Mouse (Mus musculus) MEL (cell line): ENCODE measurements around the gene Spag9. TPM values are rescaled to one million over a fixed set of nuclear protein-coding genes. Genes with fewer than 3 reads are reported as not detected.

Source experiments
- DNase-seq: peaks from one replicate; pipeline ENCODE4 v3.0.0; 2011; ENCODE audit warnings: low read depth, low spot score
- H3K27ac ChIP-seq: 2 replicates; pipeline ENCODE4 v1.5.1; 2012; ENCODE audit warnings: low read depth, mild to moderate bottlenecking, control low read depth, low read length, moderate library complexity; ENCODE audit not compliant: control insufficient read depth
- H3K27me3 ChIP-seq, 2 experiments: fragments of 150-350 bp in 1 of 2; sonication (generic) in 1 of 2; 2 replicates each; pipeline ENCODE4 v1.6.1; 2012; ENCODE audit warnings: low read length in 2 of 2, mild to moderate bottlenecking in 2 of 2, improper control_type of control experiment in 1 of 2, moderate library complexity in 1 of 2; ENCODE audit not compliant: insufficient read depth in 2 of 2, control insufficient read depth in 1 of 2
- H3K36me3 ChIP-seq, 2 experiments: 2 replicates each; pipeline ENCODE4 v1.6.1; 2012 to 2014; ENCODE audit warnings: low read length in 2 of 2, improper control_type of control experiment in 1 of 2, inconsistent platforms in 1 of 2, mild to moderate bottlenecking in 1 of 2; ENCODE audit not compliant: insufficient read depth in 2 of 2, control insufficient read depth in 1 of 2
- H3K4me1 ChIP-seq, 2 experiments: fragments of 150-350 bp in 1 of 2; sonication (generic) in 1 of 2; 2 replicates each; pipeline ENCODE4 v1.6.1; 2012; ENCODE audit warnings: low read length in 2 of 2, improper control_type of control experiment in 1 of 2, mild to moderate bottlenecking in 1 of 2; ENCODE audit not compliant: insufficient read depth in 2 of 2, control insufficient read depth in 1 of 2
- H3K4me3 ChIP-seq, 2 experiments: fragments of 150-350 bp in 1 of 2; sonication (generic) in 1 of 2; 2 replicates each; pipeline ENCODE4 v1.5.1; 2012; ENCODE audit warnings: low read depth in 2 of 2, low read length in 2 of 2, mild to moderate bottlenecking in 2 of 2, moderate library complexity in 2 of 2, control low read depth in 1 of 2, improper control_type of control experiment in 1 of 2; ENCODE audit not compliant: control insufficient read depth in 1 of 2, insufficient read depth in 1 of 2
- H3K79me2 ChIP-seq: 2 replicates; pipeline ENCODE4 v1.6.1; 2012; ENCODE audit warnings: mild to moderate bottlenecking, low read length, moderate library complexity; ENCODE audit not compliant: control insufficient read depth, poor library complexity, insufficient read depth
- H3K9ac ChIP-seq: 2 replicates; pipeline ENCODE4 v1.6.1; 2012; ENCODE audit warnings: low read depth, mild to moderate bottlenecking, control low read depth, low read length, moderate library complexity; ENCODE audit not compliant: control insufficient read depth, poor library complexity, severe bottlenecking
- H3K9me3 ChIP-seq: fragments of 150-350 bp; sonication (generic); replicated peaks from 2 replicates; pipeline ENCODE4 v1.6.1; 2012; ENCODE audit warnings: mild to moderate bottlenecking, low read length, improper control_type of control experiment, moderate library complexity; ENCODE audit not compliant: insufficient read depth
- BHLHE40 ChIP-seq: IDR thresholded peaks from 2 replicates; pipeline ENCODE4 v1.6.1; 2012; ENCODE audit warnings: low read depth, mild to moderate bottlenecking, inconsistent platforms, low read length, improper control_type of control experiment, borderline replicate concordance
- CHD1 ChIP-seq: IDR thresholded peaks from 2 replicates; pipeline ENCODE4 v1.6.1; 2012; ENCODE audit warnings: low read depth, mild to moderate bottlenecking, inconsistent platforms, low read length, improper control_type of control experiment
- CHD2 ChIP-seq: IDR thresholded peaks from 2 replicates; pipeline ENCODE4 v1.6.1; 2011; ENCODE audit warnings: low read length, improper control_type of control experiment
- CTCF ChIP-seq, 3 experiments: IDR thresholded peaks in 2 of 3; conservative IDR thresholded peaks in 1 of 3; 2 replicates each; pipeline ENCODE4 v1.5.1; 2011 to 2012; ENCODE audit warnings: low read length in 3 of 3, low read depth in 2 of 3, mild to moderate bottlenecking in 2 of 3, improper control_type of control experiment in 1 of 3, inconsistent platforms in 1 of 3, mixed read lengths in 1 of 3, moderate library complexity in 1 of 3; ENCODE audit not compliant: control insufficient read depth in 1 of 3, insufficient read depth in 1 of 3, poor library complexity in 1 of 3, severe bottlenecking in 1 of 3
- E2F4 ChIP-seq: IDR thresholded peaks from 2 replicates; pipeline ENCODE4 v1.6.1; 2011; ENCODE audit warnings: low read depth, low read length, improper control_type of control experiment, borderline replicate concordance
- ELF1 ChIP-seq: IDR thresholded peaks from 2 replicates; pipeline ENCODE4 v1.6.1; 2014; ENCODE audit warnings: low read depth, mild to moderate bottlenecking, inconsistent platforms, low read length, improper control_type of control experiment, moderate library complexity
- EP300 ChIP-seq, 2 experiments: IDR thresholded peaks; 2 replicates each; pipeline ENCODE4 v1.6.1; 2011; ENCODE audit warnings: improper control_type of control experiment in 2 of 2, low read length in 2 of 2, low read depth in 1 of 2, mild to moderate bottlenecking in 1 of 2
- ETS1 ChIP-seq: IDR thresholded peaks from 2 replicates; pipeline ENCODE4 v1.6.1; 2012; ENCODE audit warnings: low read depth, mild to moderate bottlenecking, inconsistent platforms, low read length, improper control_type of control experiment, moderate library complexity
- GABPA ChIP-seq: IDR thresholded peaks from 2 replicates; pipeline ENCODE4 v1.6.1; 2012; ENCODE audit warnings: low read depth, mild to moderate bottlenecking, inconsistent platforms, low read length, improper control_type of control experiment, moderate library complexity
- HCFC1 ChIP-seq: IDR thresholded peaks from 2 replicates; pipeline ENCODE4 v1.6.1; 2012; ENCODE audit warnings: low read depth, mild to moderate bottlenecking, inconsistent platforms, low read length, improper control_type of control experiment, moderate library complexity
- JUND ChIP-seq: IDR thresholded peaks from 2 replicates; pipeline ENCODE4 v1.6.1; 2011; ENCODE audit warnings: low read depth, mild to moderate bottlenecking, improper control_type of control experiment, low read length
- KAT2A ChIP-seq: conservative IDR thresholded peaks from 2 replicates; pipeline ENCODE4 v1.6.1; 2012; ENCODE audit warnings: low read depth, low read length, improper control_type of control experiment, inconsistent platforms
- MAFK ChIP-seq: IDR thresholded peaks from 2 replicates; pipeline ENCODE4 v1.6.1; 2011; ENCODE audit warnings: low read depth, mild to moderate bottlenecking, low read length, improper control_type of control experiment, borderline replicate concordance
- MAX ChIP-seq: IDR thresholded peaks from 2 replicates; pipeline ENCODE4 v1.6.1; 2011; ENCODE audit warnings: low read length, improper control_type of control experiment
- MAZ ChIP-seq: IDR thresholded peaks from 2 replicates; pipeline ENCODE4 v1.6.1; 2012; ENCODE audit warnings: low read depth, mild to moderate bottlenecking, inconsistent platforms, low read length, improper control_type of control experiment
- MEF2A ChIP-seq: IDR thresholded peaks from 2 replicates; pipeline ENCODE4 v1.6.1; 2014; ENCODE audit warnings: low read depth, mild to moderate bottlenecking, inconsistent platforms, low read length, improper control_type of control experiment; ENCODE audit not compliant: poor library complexity, insufficient replicate concordance, severe bottlenecking; ENCODE audit errors: extremely low read depth
- MXI1 ChIP-seq: IDR thresholded peaks from 2 replicates; pipeline ENCODE4 v1.6.1; 2011; ENCODE audit warnings: mild to moderate bottlenecking, low read depth, low read length, improper control_type of control experiment
- MYB ChIP-seq: IDR thresholded peaks from 2 replicates; pipeline ENCODE4 v1.6.1; 2011; ENCODE audit warnings: mild to moderate bottlenecking, low read depth, low read length, improper control_type of control experiment
- MYC ChIP-seq: IDR thresholded peaks from 2 replicates; pipeline ENCODE4 v1.6.1; 2011; ENCODE audit warnings: low read depth, mild to moderate bottlenecking, low read length, improper control_type of control experiment, moderate library complexity
- NELFE ChIP-seq: IDR thresholded peaks from 2 replicates; pipeline ENCODE4 v1.6.1; 2011; ENCODE audit warnings: low read depth, low read length, improper control_type of control experiment
- NRF1 ChIP-seq: IDR thresholded peaks from 2 replicates; pipeline ENCODE4 v1.6.1; 2014; ENCODE audit warnings: low read depth, mild to moderate bottlenecking, inconsistent platforms, low read length, improper control_type of control experiment, moderate library complexity; ENCODE audit not compliant: poor library complexity, insufficient read depth, severe bottlenecking
- POLR2A ChIP-seq, 2 experiments: IDR thresholded peaks; 2 replicates each; pipeline ENCODE4 v1.6.1; 2011 to 2012; ENCODE audit warnings: low read length in 2 of 2, mild to moderate bottlenecking in 2 of 2, control low read depth in 1 of 2, improper control_type of control experiment in 1 of 2, low read depth in 1 of 2, moderate library complexity in 1 of 2; ENCODE audit not compliant: control insufficient read depth in 1 of 2, insufficient read depth in 1 of 2, poor library complexity in 1 of 2
- POLR2AphosphoS2 ChIP-seq: IDR thresholded peaks from 2 replicates; pipeline ENCODE4 v1.6.1; 2011; ENCODE audit warnings: low read length, improper control_type of control experiment
- POLR2AphosphoS5 ChIP-seq: IDR thresholded peaks from 2 replicates; pipeline ENCODE4 v1.6.1; 2012; ENCODE audit warnings: low read depth, borderline replicate concordance, mild to moderate bottlenecking, inconsistent platforms, low read length, moderate library complexity, mixed read lengths
- RAD21 ChIP-seq: IDR thresholded peaks from 2 replicates; pipeline ENCODE4 v1.6.1; 2011; ENCODE audit warnings: mild to moderate bottlenecking, low read depth, low read length, improper control_type of control experiment
- RCOR1 ChIP-seq: IDR thresholded peaks from 2 replicates; pipeline ENCODE4 v1.6.1; 2012; ENCODE audit warnings: low read depth, mild to moderate bottlenecking, inconsistent platforms, low read length, improper control_type of control experiment
- SIN3A ChIP-seq: IDR thresholded peaks from 2 replicates; pipeline ENCODE4 v1.6.1; 2012; ENCODE audit warnings: low read length, improper control_type of control experiment, inconsistent platforms
- SMC3 ChIP-seq: IDR thresholded peaks from 2 replicates; pipeline ENCODE4 v1.6.1; 2011; ENCODE audit warnings: low read depth, low read length, improper control_type of control experiment
- TAL1 ChIP-seq: IDR thresholded peaks from 2 replicates; pipeline ENCODE4 v1.6.1; 2012; ENCODE audit warnings: mild to moderate bottlenecking, inconsistent platforms, low read length, moderate library complexity, mixed read lengths
- TBP ChIP-seq: IDR thresholded peaks from 2 replicates; pipeline ENCODE4 v1.8.0; 2011; ENCODE audit warnings: low read depth, low read length, improper control_type of control experiment
- TCF12 ChIP-seq: IDR thresholded peaks from 2 replicates; pipeline ENCODE4 v1.6.1; 2014; ENCODE audit warnings: low read depth, mild to moderate bottlenecking, inconsistent platforms, low read length, improper control_type of control experiment, moderate library complexity
- UBTF ChIP-seq: IDR thresholded peaks from 2 replicates; pipeline ENCODE4 v1.6.1; 2012; ENCODE audit warnings: low read depth, mild to moderate bottlenecking, inconsistent platforms, low read length, improper control_type of control experiment, moderate library complexity, borderline replicate concordance; ENCODE audit not compliant: insufficient read depth
- USF1 ChIP-seq: IDR thresholded peaks from 2 replicates; pipeline ENCODE4 v1.6.1; 2014; ENCODE audit warnings: low read depth, mild to moderate bottlenecking, inconsistent platforms, low read length, improper control_type of control experiment, moderate library complexity
- USF2 ChIP-seq, 2 experiments: IDR thresholded peaks; 2 replicates each; pipeline ENCODE4 v1.6.1; 2011 to 2012; ENCODE audit warnings: improper control_type of control experiment in 2 of 2, low read length in 2 of 2, borderline replicate concordance in 1 of 2, inconsistent platforms in 1 of 2, low read depth in 1 of 2, mild to moderate bottlenecking in 1 of 2; ENCODE audit not compliant: insufficient read depth in 1 of 2
- ZC3H11A ChIP-seq: IDR thresholded peaks from 2 replicates; pipeline ENCODE4 v1.6.1; 2012; ENCODE audit warnings: low read depth, mild to moderate bottlenecking, inconsistent platforms, low read length, improper control_type of control experiment
- ZKSCAN1 ChIP-seq: IDR thresholded peaks from 2 replicates; pipeline ENCODE4 v1.6.1; 2012; ENCODE audit warnings: low read depth, mild to moderate bottlenecking, inconsistent platforms, low read length, improper control_type of control experiment, moderate library complexity
- ZMIZ1 ChIP-seq: IDR thresholded peaks from 2 replicates; pipeline ENCODE4 v1.6.1; 2012; ENCODE audit warnings: low read depth, mild to moderate bottlenecking, inconsistent platforms, low read length, improper control_type of control experiment, moderate library complexity
- ZNF384 ChIP-seq: IDR thresholded peaks from 2 replicates; pipeline ENCODE4 v1.6.1; 2012; ENCODE audit warnings: low read depth, mild to moderate bottlenecking, inconsistent platforms, low read length, improper control_type of control experiment
- polyA plus RNA-seq, 2 experiments: library from polyadenylated mRNA; stranded (reverse) in 1 of 2; unstranded in 1 of 2; fragments of >175 nt in 1 of 2; fragments of >200 nt in 1 of 2; gene quantifications; 2 replicates each; pipeline versions ENCODE4 v1.2.1 to v1.2.4; 2012; ENCODE audit warnings: low replicate concordance in 2 of 2, low read depth in 1 of 2; ENCODE audit not compliant: insufficient read length in 2 of 2, insufficient read depth in 1 of 2, missing spikeins in 1 of 2
- total RNA-seq: library from RNA; depleted of rRNA; stranded (reverse); fragments of 300-350 nt; gene quantifications from 2 replicates; pipeline ENCODE4 v1.2.3, GENCODE M21; 2012

The Spag9 gene
- total and polyA plus RNA-seq, 3 experiments = 18.9 to 279 (median 20.6) TPM

GRCm38 (mm10) chr11:94113795-94114194 is 117.9 kb downstream of the Spag9 start:
- H3K4me3 ChIP-seq = no peak overlapping the region
- H3K4me1 ChIP-seq = peaks cover 8 to 11% of the 10 kb centered on the region in 2 experiments
- no peaks in the 10 kb centered on the region for H3K79me2 ChIP-seq
- H3K27ac ChIP-seq = peak overlapping the region; percentile 62
- peak; percentile 80 for DNase-seq
- no peaks in the 10 kb centered on the region for H3K9me3 ChIP-seq
- no peak overlapping the region for H3K9ac ChIP-seq
- H3K36me3 ChIP-seq = peaks cover 16 to 20% of the 10 kb centered on the region in 2 experiments
- H3K27me3 ChIP-seq = no peaks in the 10 kb centered on the region
- TF ChIP-seq CHD1 (no peak), POLR2AphosphoS2 (no peak), GABPA (no peak), ETS1 (peak; percentile 77), ZNF384 (no peak), ZKSCAN1 (no peak), RAD21 (no peak), E2F4 (no peak), UBTF (no peak), MXI1 (0 out of 2 replicates have a peak, but pooled peaks have one; percentile 50), POLR2A (IDR thresholded peaks at IDR 0.05; ENCODE audit: control insufficient read depth in 1 of 2, insufficient read depth in 1 of 2, low read depth in 1 of 2, low read length in 2 of 2, poor library complexity in 1 of 2) (no peak), MYB (no peak), ZC3H11A (no peak), MAX (no peak), POLR2AphosphoS5 (no peak), SMC3 (no peak), MYC (no peak), SIN3A (peak; percentile 70), TCF12 (peak; percentile 92), CTCF (IDR thresholded peaks at IDR 0.05 in 2 of 3, conservative IDR thresholded peaks at IDR 0.05 in 1 of 3; ENCODE audit: control insufficient read depth in 1 of 3, insufficient read depth in 1 of 3, low read depth in 2 of 3, low read length in 3 of 3, poor library complexity in 1 of 3, severe bottlenecking in 1 of 3) (no peak), CHD2 (no peak), NRF1 (no peak), USF2 (IDR thresholded peaks at IDR 0.05; ENCODE audit: borderline replicate concordance in 1 of 2, insufficient read depth in 1 of 2, low read depth in 1 of 2, low read length in 2 of 2) (no peak), KAT2A (no peak), HCFC1 (no peak), EP300 (IDR thresholded peaks at IDR 0.05; ENCODE audit: low read depth in 1 of 2, low read length in 2 of 2) (peak; percentile 92 to 94), ZMIZ1 (no peak), MAZ (no peak), USF1 (no peak), BHLHE40 (no peak), JUND (no peak), ELF1 (no peak), NELFE (no peak), RCOR1 (peak; percentile 59; the same call in 1 of the 2 replicates), TBP (no peak), TAL1 (0 out of 2 replicates have a peak, but pooled peaks have one; percentile 33), MEF2A (peak; percentile 75; the same call in 1 of the 2 replicates), MAFK (0 out of 2 replicates have a peak, but pooled peaks have one; percentile 11)
